Mouse (Mus musculus): ENCODE results near the gene Gabrr1. TPM values are rescaled to one million over a fixed set of nuclear protein-coding genes. Genes with fewer than 3 reads are reported as not detected.

The Gabrr1 gene
- total and polyA plus RNA-seq, 3 experiments, result 0.05 TPM; not detected in 2

DNA sequence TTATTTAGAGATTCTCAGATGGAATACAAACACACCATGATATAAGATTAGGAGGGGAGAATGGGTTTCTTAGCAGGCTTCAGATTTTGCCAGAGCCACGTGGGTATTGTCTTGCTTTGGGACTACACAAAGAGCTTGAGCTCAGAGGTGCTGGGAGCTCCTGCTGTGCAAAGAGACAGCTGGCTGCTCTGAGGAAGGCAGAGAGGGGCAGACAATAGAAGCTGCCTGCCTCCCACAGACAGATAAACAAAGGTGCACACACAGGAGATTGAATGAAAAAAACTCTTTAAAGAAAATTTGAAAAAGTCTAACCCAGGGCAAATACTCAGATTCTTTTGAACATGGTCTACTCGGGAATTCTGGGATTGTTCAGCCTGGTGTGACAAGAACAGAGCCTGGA is 65.8 kb downstream of the Gabrr1 start:
- ATAC-seq (ENCODE audit: extremely low read depth, insufficient number of reproducible peaks, low FRiP score, poor library complexity, severe bottlenecking) (no peak), DNase-seq (ENCODE audit: low spot score) (no peak)
- Histone ChIP-seq H3K36me3 (replicated peaks) (no peaks in the 10 kb centered on the region), H3K27me3 (ENCODE audit: insufficient read depth, low read length) (peaks cover 5% of the 10 kb centered on the region), H3K4me3 (ENCODE audit: low read depth, low read length) (no peak overlapping the region), H3K4me1 (ENCODE audit: insufficient read depth, low read depth, low read length) (no peaks in the 10 kb centered on the region), H3K9me3 (replicated peaks) (no peaks in the 10 kb centered on the region)
- no peak for TF ChIP-seq POLR2AphosphoS5 (IDR thresholded peaks at IDR 0.05; ENCODE audit: insufficient replicate concordance, low read depth, low read length)
- no peak for TF ChIP-seq CTCF (IDR thresholded peaks at IDR 0.05; ENCODE audit: low read depth, low read length)
- no peak for TF ChIP-seq TAL1 (conservative IDR thresholded peaks at IDR 0.05; ENCODE audit: low read depth, low read length)
- TF ChIP-seq GATA1 (IDR thresholded peaks at IDR 0.05; ENCODE audit: borderline replicate concordance, low read length), result no peak
- no peak for TF ChIP-seq GATA2 (IDR thresholded peaks at IDR 0.05; ENCODE audit: borderline replicate concordance, low read depth, low read length)

DNA sequence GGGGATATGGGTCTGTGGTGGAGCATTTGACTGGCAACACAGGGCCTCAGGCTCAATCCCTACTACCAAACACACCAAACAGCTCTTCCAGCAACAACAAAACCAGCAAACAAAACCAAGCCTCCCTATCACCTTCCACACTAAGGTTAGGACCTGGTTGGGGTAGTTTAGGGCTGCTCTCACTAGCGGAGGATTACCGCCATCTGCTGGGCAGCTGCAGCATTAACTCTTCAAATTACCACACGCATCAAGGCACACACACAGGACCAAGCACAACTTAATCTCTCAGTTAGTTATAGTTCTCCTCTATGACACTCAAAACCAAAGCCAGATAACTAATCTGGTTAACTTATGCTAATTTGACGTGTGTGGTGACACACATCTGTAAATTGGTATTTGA is 72.4 kb downstream of the Gabrr1 start:
- H3K27me3 ChIP-seq (ENCODE audit: insufficient read depth, low read length), result peaks cover 4% of the 10 kb centered on the region; the same call in 1 of the 2 replicates
- H3K4me1 ChIP-seq (ENCODE audit: insufficient read depth, low read depth, low read length), result no peaks in the 10 kb centered on the region
- H3K9me3 ChIP-seq (replicated peaks), result no peaks in the 10 kb centered on the region
- TF ChIP-seq POLR2AphosphoS5 (IDR thresholded peaks at IDR 0.05; ENCODE audit: insufficient replicate concordance, low read depth, low read length), result no peak
- TF ChIP-seq CTCF (IDR thresholded peaks at IDR 0.05; ENCODE audit: low read depth, low read length), result peak; percentile 80
- H3K4me3 ChIP-seq (ENCODE audit: low read depth, low read length), result no peak overlapping the region
- DNase-seq (ENCODE audit: low spot score), result peak; percentile 45
- ATAC-seq (ENCODE audit: extremely low read depth, insufficient number of reproducible peaks, low FRiP score, poor library complexity, severe bottlenecking), result peak; percentile 40; the same call in 1 of the 2 replicates
- no peaks in the 10 kb centered on the region for H3K36me3 ChIP-seq (replicated peaks)

DNA sequence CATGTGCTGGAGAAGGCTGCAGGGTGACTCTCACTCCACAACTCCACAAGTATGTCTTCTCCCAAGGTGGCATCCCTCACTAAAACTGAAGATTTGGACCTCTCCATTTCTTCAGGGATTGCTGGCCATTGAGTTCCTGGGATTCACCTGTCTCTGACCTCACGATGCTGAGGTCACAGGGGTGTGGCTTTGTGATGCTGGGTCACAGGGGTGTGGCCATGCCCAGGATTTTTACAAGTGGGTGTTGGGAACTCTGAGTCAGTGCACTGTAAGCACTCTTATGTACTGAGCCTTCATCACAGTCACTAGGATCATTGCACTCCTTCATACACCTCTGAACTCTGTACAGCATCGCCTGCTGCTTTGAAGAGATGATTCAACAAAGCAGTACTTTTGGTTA is 75.2 kb downstream of the Gabrr1 start:
- H3K27me3 ChIP-seq (ENCODE audit: insufficient read depth, low read length), result peaks cover 4% of the 10 kb centered on the region; the same call in 1 of the 2 replicates
- no peak for TF ChIP-seq TAL1 (conservative IDR thresholded peaks at IDR 0.05; ENCODE audit: low read depth, low read length)
- no peak for TF ChIP-seq CTCF (IDR thresholded peaks at IDR 0.05; ENCODE audit: low read depth, low read length)
- no peak for TF ChIP-seq GATA2 (IDR thresholded peaks at IDR 0.05; ENCODE audit: borderline replicate concordance, low read depth, low read length)
- TF ChIP-seq GATA1 (IDR thresholded peaks at IDR 0.05; ENCODE audit: borderline replicate concordance, low read length), result no peak
- H3K36me3 ChIP-seq (replicated peaks), result no peaks in the 10 kb centered on the region
- no peak overlapping the region for H3K4me3 ChIP-seq (ENCODE audit: low read depth, low read length)
- no peaks in the 10 kb centered on the region for H3K4me1 ChIP-seq (ENCODE audit: insufficient read depth, low read depth, low read length)
- ATAC-seq (ENCODE audit: extremely low read depth, insufficient number of reproducible peaks, low FRiP score, poor library complexity, severe bottlenecking) (no peak), DNase-seq (ENCODE audit: low spot score) (no peak)
- H3K9me3 ChIP-seq (replicated peaks), result no peaks in the 10 kb centered on the region

DNA sequence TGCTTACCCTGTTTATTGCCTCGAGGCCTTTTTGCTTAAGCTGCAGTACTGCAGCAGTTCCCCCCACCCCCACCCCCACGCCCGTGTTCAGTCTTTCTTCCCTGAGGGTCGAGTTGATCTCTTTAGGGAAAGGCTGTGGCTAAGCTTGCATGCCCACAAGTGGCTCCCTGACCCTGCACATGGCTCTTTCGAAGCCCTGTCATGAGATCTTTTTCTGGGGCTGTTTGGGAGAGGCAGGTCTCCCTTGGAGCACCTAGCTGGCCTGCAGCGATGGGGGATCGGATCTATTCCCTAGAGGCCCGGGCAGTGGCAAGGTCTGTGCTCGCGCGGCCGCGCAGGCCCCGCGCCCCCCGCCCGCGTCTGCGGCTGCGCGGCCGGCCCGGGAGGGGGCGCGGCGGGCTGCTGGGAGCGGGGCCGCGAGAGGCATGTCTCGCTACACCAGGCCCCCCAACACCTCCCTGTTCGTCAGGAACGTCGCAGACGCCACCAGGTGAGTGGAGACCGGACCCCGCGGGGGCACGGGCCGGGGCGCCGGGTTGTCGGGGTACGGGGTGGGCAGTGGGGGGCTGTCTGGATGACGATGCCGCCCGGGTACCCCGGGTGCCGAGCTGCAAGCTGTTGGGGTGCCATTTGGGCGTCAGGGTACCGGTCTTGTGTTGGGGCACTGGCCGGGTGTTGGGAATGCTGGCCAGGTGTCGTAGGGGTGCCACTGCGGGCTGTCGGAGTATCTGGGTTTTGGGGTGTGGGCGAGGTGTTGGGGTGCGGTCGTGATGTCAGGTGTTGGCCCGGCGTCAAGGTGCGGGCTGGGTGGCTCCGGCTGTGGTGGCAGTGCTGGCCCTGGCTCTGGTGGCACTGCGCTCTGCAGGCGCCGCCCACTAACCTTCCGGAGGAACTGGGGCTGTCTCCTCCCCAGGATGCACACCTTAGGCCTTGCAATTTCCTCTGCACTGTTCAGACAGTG is 76.8 kb downstream of the Gabrr1 start, which contains the start of gene Srsf12:
Gene Srsf12 (plus strand): TSS at position 111 of the 961 bp plus-strand sequence.
- Histone ChIP-seq H3K27me3 (ENCODE audit: insufficient read depth, low read length) (peaks cover 4% of the 10 kb centered on the region; the same call in 1 of the 2 replicates), H3K4me1 (ENCODE audit: insufficient read depth, low read depth, low read length) (no peaks in the 10 kb centered on the region), H3K4me3 (ENCODE audit: low read depth, low read length) (no peak within 1 kb of the TSS), H3K9me3 (replicated peaks) (0 out of 2 replicates have a peak, but pooled peaks cover 3% of the 10 kb centered on the region), H3K36me3 (replicated peaks) (no peaks in the 10 kb centered on the region)
- ATAC-seq (ENCODE audit: extremely low read depth, insufficient number of reproducible peaks, low FRiP score, poor library complexity, severe bottlenecking) (no peak), DNase-seq (ENCODE audit: low spot score) (no peak)
- TF ChIP-seq GATA2 (IDR thresholded peaks at IDR 0.05; ENCODE audit: borderline replicate concordance, low read depth, low read length) (no peak), CTCF (IDR thresholded peaks at IDR 0.05; ENCODE audit: low read depth, low read length) (no peak), TAL1 (conservative IDR thresholded peaks at IDR 0.05; ENCODE audit: low read depth, low read length) (no peak), POLR2AphosphoS5 (IDR thresholded peaks at IDR 0.05; ENCODE audit: insufficient replicate concordance, low read depth, low read length) (no peak), GATA1 (IDR thresholded peaks at IDR 0.05; ENCODE audit: borderline replicate concordance, low read length) (no peak)

Other genes starting within 250 kb of the Gabrr1 start
- gene Ankrd6, start 181.7 kb upstream of the Gabrr1 start, total RNA-seq (2014; fragmentation: Nextera tagmentation), result 3.1 and 3.9 TPM in 2 replicates
- 4.1 and 5.9 TPM in 2 replicates for gene Ankrd6, start 181.7 kb upstream of the Gabrr1 start, total RNA-seq (2017)
- gene Ankrd6, start 181.7 kb upstream of the Gabrr1 start, polyA plus RNA-seq (2012), result 0.34 and 0.61 TPM in 2 replicates
- gene Rragd, start 149.5 kb upstream of the Gabrr1 start, total RNA-seq (2014; fragmentation: Nextera tagmentation), result 6.9 and 9.1 TPM in 2 replicates
- 38.4 and 44.3 TPM in 2 replicates for gene Rragd, start 149.5 kb upstream of the Gabrr1 start, total RNA-seq (2017)
- 0.49 and 0.61 TPM in 2 replicates for gene Rragd, start 149.5 kb upstream of the Gabrr1 start, polyA plus RNA-seq (2012)
- gene Ube2j1, start 101.1 kb upstream of the Gabrr1 start, total RNA-seq (2014; fragmentation: Nextera tagmentation), result 73.5 and 85.3 TPM in 2 replicates
- 44.8 and 48.1 TPM in 2 replicates for gene Ube2j1, start 101.1 kb upstream of the Gabrr1 start, total RNA-seq (2017)
- gene Ube2j1, start 101.1 kb upstream of the Gabrr1 start, polyA plus RNA-seq (2012), result 31.8 and 32.3 TPM in 2 replicates
- gene Gabrr2, start 69.5 kb upstream of the Gabrr1 start, total RNA-seq (2014; fragmentation: Nextera tagmentation), result 1.5 TPM in 1 of 2 replicates, not detected in the other
- gene Gabrr2, start 69.5 kb upstream of the Gabrr1 start, total RNA-seq (2017), result 0.22 TPM in 1 of 2 replicates, not detected in the other
- not detected in 2 replicates for gene Gabrr2, start 69.5 kb upstream of the Gabrr1 start, polyA plus RNA-seq (2012)
- not detected in 2 replicates for gene Pm20d2, start 57.2 kb downstream of the Gabrr1 start, total RNA-seq (2014; fragmentation: Nextera tagmentation)
- not detected in 2 replicates for gene Pm20d2, start 57.2 kb downstream of the Gabrr1 start, total RNA-seq (2017)
- gene Pm20d2, start 57.2 kb downstream of the Gabrr1 start, polyA plus RNA-seq (2012), result not detected in 2 replicates
- not detected in 2 replicates for gene Srsf12, start 76.5 kb downstream of the Gabrr1 start, total RNA-seq (2014; fragmentation: Nextera tagmentation)
- gene Srsf12, start 76.5 kb downstream of the Gabrr1 start, total RNA-seq (2017), result 0.05 TPM in 1 of 2 replicates, not detected in the other
- gene Srsf12, start 76.5 kb downstream of the Gabrr1 start, polyA plus RNA-seq (2012), result not detected in 2 replicates
- 160 and 191 TPM in 2 replicates for gene Pnrc1, start 157.6 kb downstream of the Gabrr1 start, total RNA-seq (2014; fragmentation: Nextera tagmentation)
- gene Pnrc1, start 157.6 kb downstream of the Gabrr1 start, total RNA-seq (2017), result 77.3 and 97.7 TPM in 2 replicates
- gene Pnrc1, start 157.6 kb downstream of the Gabrr1 start, polyA plus RNA-seq (2012), result 93.8 and 111 TPM in 2 replicates
- 33.1 and 35.7 TPM in 2 replicates for gene Rngtt, start 177.8 kb downstream of the Gabrr1 start, total RNA-seq (2014; fragmentation: Nextera tagmentation)
- gene Rngtt, start 177.8 kb downstream of the Gabrr1 start, total RNA-seq (2017), result 35.7 and 46.2 TPM in 2 replicates
- 4.4 and 5.6 TPM in 2 replicates for gene Rngtt, start 177.8 kb downstream of the Gabrr1 start, polyA plus RNA-seq (2012)